ENCODE assay signal across 1 mouse cellular context in genomic region chr11:20200713-20201575, GRCm38 (mm10).
TF ChIP-seq lines count a peak whose summit lies in the region.

Rab1a (plus strand) TSS chr11:20201432.

TF ChIP-seq in CH12.LX, 34 proteins besides CTCF, POLR2A, EP300 and RAD21 (continued from another document):
- TF ChIP-seq ELF1 (IDR thresholded peaks at IDR 0.05; ENCODE audit: low read depth, low read length) (peak; percentile 97), ZMIZ1 (IDR thresholded peaks at IDR 0.05; ENCODE audit: low read depth, low read length) (peak; percentile 89), ZKSCAN1 (IDR thresholded peaks at IDR 0.05; ENCODE audit: borderline replicate concordance, low read depth, low read length) (no peak), MAFK (IDR thresholded peaks at IDR 0.05; ENCODE audit: insufficient replicate concordance, low read length) (no peak), E2F4 (IDR thresholded peaks at IDR 0.05; ENCODE audit: insufficient replicate concordance, low read depth, low read length) (no peak), NELFE (IDR thresholded peaks at IDR 0.05; ENCODE audit: low read depth, low read length) (peak; percentile 95), JUN (IDR thresholded peaks at IDR 0.05; ENCODE audit: insufficient read depth, low read depth, low read length) (no peak; the same call in 1 of the 2 replicates), RCOR1 (conservative IDR thresholded peaks at IDR 0.05; ENCODE audit: low read depth, low read length) (no peak), ZC3H11A (IDR thresholded peaks at IDR 0.05; ENCODE audit: low read depth, low read length) (no peak), KAT2A (IDR thresholded peaks at IDR 0.05; ENCODE audit: insufficient replicate concordance, low read length) (peak; percentile 99), BHLHE40 (IDR thresholded peaks at IDR 0.05; ENCODE audit: low read depth, low read length) (peak; percentile 37; the same call in 1 of the 2 replicates)
